Mouse (Mus musculus) spleen, adult 2 months (tissue): ENCODE data around the gene Rbm39.

Experiments
- CTCF ChIP-seq: fragments of 200-500 bp; IDR thresholded peaks from 2 replicates; pipeline ENCODE4 v1.5.1; 2011; ENCODE audit warnings: mild to moderate bottlenecking, inconsistent platforms; ENCODE audit not compliant: insufficient read depth, insufficient read length, insufficient replicate concordance; ENCODE audit errors: extremely low read depth
- POLR2A ChIP-seq: fragments of 200-500 bp; IDR thresholded peaks from 2 replicates; pipeline ENCODE4 v1.6.1; 2011; ENCODE audit warnings: low read depth, low read length, inconsistent platforms

GRCm38 (mm10) chr2:156123731-156124130 is 56.3 kb downstream of the Rbm39 start:
- no peak for TF ChIP-seq POLR2A
- no peak for TF ChIP-seq CTCF
